Mouse (Mus musculus) left cerebral cortex, postnatal 25 days (tissue): ENCODE measurements around the gene Ecd. TPM values are rescaled to one million over a fixed set of nuclear protein-coding genes. Genes with fewer than 3 reads are reported as not detected.

Experiments
- DNase-seq, 2 experiments: peaks; one replicate each; pipeline ENCODE4 v3.0.0; 2022; ENCODE audit warnings: low spot score in 2 of 2, mixed read lengths in 1 of 2
- intact Hi-C: fragments of 180-260 bp; cut with DNase I; formaldehyde crosslinking; loops from one replicate; pipeline ENCODE4 v1.15.1; 2025
- total RNA-seq, 2 experiments: library from RNA; stranded (reverse); gene quantifications; 2 replicates each; pipeline ENCODE4 v1.2.3; 2021

Gene Ecd
- total RNA-seq = 10 to 100 TPM; 36.9 to 38.7 TPM

DNA sequence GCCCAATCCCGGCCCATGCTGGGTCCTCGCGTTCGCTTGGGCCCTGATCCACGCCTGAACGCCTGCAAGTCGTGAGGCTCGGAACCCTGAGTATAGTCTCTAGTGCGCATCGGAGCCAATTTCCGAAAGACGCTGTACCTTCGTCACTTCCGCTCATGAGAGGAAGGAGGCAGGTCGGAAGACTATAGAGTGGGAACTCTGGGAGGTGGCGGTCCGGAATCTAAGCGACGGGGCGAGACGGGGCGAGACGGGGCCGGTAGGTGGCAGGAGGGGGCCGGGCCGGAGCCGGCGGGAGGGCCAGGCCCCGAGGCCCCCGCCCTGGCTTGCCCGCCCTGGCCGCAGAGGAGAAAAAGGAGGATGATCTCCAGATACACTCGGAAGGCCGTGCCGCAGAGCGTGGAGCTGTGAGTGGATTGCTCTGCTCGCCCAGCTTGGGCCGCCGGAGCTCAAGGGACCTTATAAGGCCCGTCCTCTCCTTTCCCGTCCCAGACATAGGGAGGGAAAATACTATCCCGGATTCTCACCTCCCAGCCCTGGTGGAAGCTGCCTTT is at the start of gene Ecd, which contains the start of gene Fam149b:
TSS of gene Ecd (minus strand) at position 131 of the 551 bp plus-strand sequence.
TSS of gene Fam149b (plus strand) at position 172 of the 551 bp plus-strand sequence.
- peak; percentile 91 to 96 for DNase-seq
- intact Hi-C loops = no loop called here

DNA sequence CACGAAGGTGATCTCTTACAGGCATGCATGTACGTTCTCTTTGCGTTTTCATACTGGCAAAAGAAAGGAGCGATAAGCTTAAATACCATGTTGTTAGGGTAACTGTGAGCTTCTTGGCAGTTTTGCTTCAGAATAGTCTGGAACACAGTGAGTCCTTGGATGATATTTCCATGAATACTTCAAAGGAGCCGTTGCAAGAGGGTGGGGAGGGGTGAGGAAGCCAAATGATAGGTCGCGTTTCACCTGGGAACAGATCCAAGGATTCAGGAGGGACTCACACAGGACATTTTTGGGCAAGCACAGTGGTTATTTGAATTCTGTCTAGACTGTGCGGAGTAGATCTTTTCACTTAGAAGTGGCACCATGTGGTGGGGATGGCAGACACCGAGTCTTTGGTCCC is 49.3 kb upstream of the Ecd start:
- no peak for DNase-seq
- intact Hi-C loops = loop anchor here (10.0 kb wide), 1 partner anchor 148 kb away; the partner anchor contains the start of gene Ppp3cb

GRCm38 (mm10) chr14:20393205-20393913 is 45.4 kb upstream of the Ecd start, which contains the start of gene Mrps16:
Gene Mrps16 (minus strand): TSS chr14:20393634.
- intact Hi-C loops = loop anchor here (10.0 kb wide), 1 partner anchor 151 kb away; the partner anchor contains the start of gene Ppp3cb

DNA sequence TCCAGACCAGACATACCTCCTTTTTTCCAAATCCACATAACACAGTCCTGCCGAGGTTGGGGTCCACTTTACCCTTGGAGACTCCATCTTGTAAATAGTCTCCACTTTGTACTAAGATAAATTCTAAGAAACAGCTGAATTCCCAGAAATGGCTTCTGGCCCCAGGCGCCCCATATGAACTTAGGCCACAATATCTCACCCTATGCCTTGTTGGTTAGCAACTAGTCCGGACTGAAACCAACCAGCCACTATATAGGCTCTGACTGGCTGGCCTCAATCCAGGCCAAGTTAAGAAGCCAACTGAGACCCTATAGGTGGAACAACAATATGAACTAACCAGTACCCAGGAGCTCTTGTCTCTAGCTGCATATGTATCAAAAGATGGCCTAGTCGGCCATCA is 44.4 kb upstream of the Ecd start:
- intact Hi-C loops = loop anchor here (10.0 kb wide), 1 partner anchor 152 kb away; the partner anchor contains the start of gene Ppp3cb
- no peak for DNase-seq

More at GRCm38 (mm10) chr14:20393205-20393913, 45.4 kb upstream of the Ecd start, which contains the start of gene Mrps16:
- DNase-seq = peak; percentile 95 to 98

GRCm38 (mm10) chr14:20389446-20390079 is 41.6 kb upstream of the Ecd start:
- DNase-seq = no peak
- intact Hi-C loops = loop anchor here (10.0 kb wide), 1 partner anchor 155 kb away; the partner anchor contains the start of gene Ppp3cb

GRCm38 (mm10) chr14:20388441-20389129 is 40.7 kb upstream of the Ecd start, which contains the start of gene Dnajc9:
Gene Dnajc9 (minus strand): TSS chr14:20388910.
- intact Hi-C loops = no loop called here
- DNase-seq = peak; percentile 95 to 96

- intact Hi-C loops = no loop called here
- DNase-seq = no peak
Observed at GRCm38 (mm10) chr14:20379753-20380430, 32.0 kb upstream of the Ecd start.

DNA sequence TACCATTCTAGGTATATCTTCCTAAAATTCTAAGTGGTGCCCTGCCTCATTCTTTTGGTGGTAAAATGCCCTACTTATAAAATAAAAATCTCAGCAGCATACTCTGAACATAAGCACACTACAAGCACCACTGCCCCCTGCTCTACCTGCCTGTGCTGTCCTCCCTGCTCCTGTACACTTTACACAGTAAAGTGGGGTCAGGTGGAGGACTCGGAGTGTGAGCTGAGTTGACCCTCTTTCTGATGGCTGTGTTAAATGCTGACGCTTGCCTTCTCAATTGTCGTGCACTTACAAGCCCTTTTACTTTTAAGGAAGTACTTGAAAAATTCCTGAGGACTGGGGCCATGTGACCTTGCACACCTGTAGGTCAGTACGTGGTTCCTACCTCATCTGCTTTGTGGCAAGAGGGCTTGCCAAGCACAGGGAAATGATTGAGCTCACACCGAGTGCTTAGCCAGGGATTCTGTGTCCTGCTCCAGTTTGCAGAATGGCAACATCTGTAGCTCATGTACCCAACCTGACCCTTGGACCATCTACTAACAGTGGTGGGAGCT is 31.2 kb upstream of the Ecd start:
- no peak for DNase-seq
- intact Hi-C loops = no loop called here

- intact Hi-C loops = no loop called here
Observed at GRCm38 (mm10) chr14:20378313-20379061, 30.6 kb upstream of the Ecd start.

GRCm38 (mm10) chr14:20377112-20377521 is 29.2 kb upstream of the Ecd start:
- intact Hi-C loops = no loop called here
- peak in 1 of 2 experiments; percentile 30 for DNase-seq

More at GRCm38 (mm10) chr14:20378313-20379061, 30.6 kb upstream of the Ecd start:
- DNase-seq = no peak

DNA sequence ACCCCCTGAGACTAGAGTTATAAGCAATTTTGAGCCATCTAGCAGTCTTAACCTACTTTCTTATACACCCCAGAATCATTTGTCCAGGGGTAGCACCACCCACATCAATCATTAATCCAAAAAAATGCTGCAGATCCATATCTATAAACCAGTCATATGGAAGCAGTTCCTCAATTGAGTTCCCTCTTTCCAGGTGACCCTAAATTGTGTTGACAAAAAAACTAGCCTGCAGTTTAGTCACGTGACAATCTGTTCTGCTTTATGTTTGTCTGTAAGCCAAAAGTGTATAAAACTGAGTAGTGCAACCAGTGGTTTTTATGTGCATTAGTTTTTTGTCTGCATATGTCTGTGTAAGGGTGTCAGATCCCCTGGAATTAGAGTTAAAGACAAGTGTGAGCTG is 23.9 kb upstream of the Ecd start:
- intact Hi-C loops = no loop called here
- DNase-seq = no peak

- no peak for DNase-seq
- intact Hi-C loops = no loop called here
Observed at GRCm38 (mm10) chr14:20370798-20371197, 22.9 kb upstream of the Ecd start.

DNA sequence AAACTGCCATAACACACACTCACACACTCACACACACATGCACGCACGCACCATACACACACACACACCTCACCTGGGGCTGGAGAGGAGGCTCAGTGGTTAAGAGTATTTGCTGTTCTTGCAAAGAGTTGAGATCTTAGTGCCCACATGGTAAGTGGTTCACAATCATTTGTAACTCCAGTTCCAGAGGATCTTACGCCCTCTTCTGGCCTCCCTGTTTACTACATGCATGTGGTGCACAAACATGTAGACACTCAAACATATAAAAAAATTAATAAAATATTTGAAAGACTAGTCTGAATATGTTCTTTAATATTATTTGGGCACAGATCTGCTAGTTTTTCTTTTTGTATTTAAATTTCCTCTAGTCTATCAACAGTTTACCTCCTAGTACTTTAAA is 20.4 kb upstream of the Ecd start:
- no peak for DNase-seq
- intact Hi-C loops = no loop called here

DNA sequence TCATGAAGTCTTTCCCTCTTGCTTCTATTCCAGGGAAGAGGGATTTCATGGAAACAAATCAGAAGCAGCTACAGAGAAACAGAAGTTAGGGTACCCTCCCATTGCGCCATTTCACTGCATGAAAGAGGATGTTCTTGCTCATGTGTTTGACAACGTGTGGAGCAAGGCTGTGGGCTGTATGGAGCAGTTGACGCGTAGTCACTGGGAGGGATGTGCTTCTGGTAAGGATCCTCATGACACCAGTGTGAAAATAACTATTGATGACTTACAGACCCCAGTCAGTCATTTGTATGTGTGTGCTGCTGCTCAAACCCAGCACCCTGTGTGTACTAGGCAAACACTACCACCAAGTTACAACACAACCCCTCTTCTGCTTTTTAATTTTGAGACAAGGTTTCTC is 15.3 kb upstream of the Ecd start:
- intact Hi-C loops = no loop called here
- no peak for DNase-seq

DNA sequence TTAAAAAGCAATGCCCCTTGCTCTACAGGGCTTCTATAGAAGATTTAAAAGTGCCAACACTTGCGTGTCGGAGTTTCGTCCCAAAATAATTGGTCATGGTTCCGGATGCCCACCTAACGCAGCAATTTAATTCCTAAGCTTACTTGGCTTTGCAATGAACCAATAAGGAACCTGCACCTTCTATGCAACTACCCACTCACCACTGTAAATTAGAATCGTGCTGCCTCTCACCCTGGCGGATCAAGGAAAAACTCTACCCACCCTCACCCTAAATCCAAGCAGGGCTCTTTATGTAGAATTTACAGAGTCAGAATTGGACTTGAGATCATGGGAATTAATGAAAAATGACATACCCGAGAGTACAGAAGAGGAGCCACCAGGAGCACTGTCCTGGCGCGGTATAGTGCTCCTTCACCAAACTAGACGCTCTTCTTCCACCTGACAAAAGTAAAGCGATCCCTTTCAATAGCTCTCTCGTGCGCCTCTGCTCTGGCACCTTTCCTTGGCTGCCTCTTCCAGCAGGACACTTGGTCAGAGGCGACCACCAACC is 405 bp downstream of the Ecd start:
- peak in 1 of 2 experiments; percentile 53 for DNase-seq
- intact Hi-C loops = no loop called here

- peak in 1 of 2 experiments; percentile 24 for DNase-seq
- intact Hi-C loops = no loop called here
Observed at GRCm38 (mm10) chr14:20345885-20346284, 2.0 kb downstream of the Ecd start.

DNA sequence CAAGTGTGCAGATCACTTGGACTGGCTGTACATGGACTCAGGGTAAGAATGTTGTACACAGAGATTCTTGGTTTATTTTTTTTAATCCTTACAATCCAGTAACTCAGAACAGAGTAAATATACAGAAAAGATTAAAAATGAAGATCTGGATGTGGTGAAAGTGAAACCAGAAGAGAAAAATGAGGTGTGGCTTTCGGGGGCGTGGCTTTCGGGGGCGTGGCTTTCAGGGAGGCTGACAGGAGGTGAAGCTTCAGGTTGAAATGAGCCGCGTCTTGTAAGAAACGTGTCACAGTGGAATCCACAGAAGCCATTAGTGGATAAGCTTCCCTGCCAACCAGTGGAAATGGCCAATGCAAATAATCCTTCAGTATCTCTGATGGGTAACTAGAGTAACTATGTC is 7.1 kb downstream of the Ecd start:
- DNase-seq = no peak
- intact Hi-C loops = no loop called here

DNA sequence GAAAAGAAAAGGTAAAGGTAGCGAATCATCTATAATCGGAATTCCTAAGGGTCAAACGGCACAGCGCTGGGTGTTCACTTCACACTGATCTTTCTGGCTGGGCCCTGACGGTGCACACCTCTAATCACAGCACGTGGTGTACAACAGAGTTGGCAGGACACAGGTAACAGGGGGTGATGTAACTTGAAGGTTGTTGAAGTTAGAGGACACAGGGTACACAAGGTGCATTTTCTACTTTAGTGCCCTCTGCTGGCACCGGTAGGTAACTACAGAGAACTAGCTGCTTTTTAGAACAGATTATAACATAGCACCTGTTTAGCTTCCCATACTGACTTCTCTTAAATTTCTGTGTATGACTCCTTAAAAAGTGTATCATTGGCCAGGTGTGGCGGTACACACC is 7.8 kb downstream of the Ecd start:
- DNase-seq = no peak
- intact Hi-C loops = no loop called here
